Mouse (Mus musculus) kidney, adult 10 weeks (tissue): ENCODE results near the gene Bmp4. TPM values are rescaled to one million over a fixed set of nuclear protein-coding genes. Genes with fewer than 3 reads are reported as not detected.

Experiments
- polyA plus RNA-seq: library from polyadenylated mRNA; stranded (reverse); fragments of 350-450 nt; fragmentation: Illumina TruSeq; extraction: RNeasy Lipid Tissue Mini Kit (QIAGEN cat#74804); gene quantifications from one replicate; pipeline ENCODE4 v1.2.3, GENCODE M21; 2014; ENCODE audit warnings: low read depth, low replicate concordance

Bmp4 gene
- polyA plus RNA-seq = 58.8 TPM

DNA sequence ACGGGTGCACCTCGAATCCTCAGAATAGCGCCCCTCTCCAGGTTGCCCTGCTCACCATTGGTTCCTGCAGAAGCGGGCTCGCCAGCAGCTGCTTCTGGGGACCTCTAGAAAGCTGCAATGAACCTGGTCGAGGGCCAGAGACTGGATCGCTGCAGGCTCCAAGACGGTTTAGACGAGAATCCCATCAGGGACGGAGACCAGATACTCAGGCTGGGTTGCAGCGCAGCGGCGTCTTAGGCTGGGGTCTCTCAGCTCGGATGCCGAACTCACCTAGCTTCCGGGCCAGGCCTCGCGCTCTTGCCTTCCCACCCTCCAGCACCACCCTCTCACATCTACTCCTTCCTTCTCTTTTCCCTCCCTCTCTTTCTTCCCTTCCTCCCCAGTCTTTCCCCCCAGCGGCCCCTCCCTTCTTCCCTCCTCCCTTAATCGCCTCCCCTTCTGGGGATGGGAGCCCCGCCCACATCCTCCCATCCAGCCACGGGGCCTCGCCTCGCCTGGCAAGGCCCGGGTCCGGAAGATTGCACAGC lies at the start of gene Bmp4:
Bmp4 (minus strand) TSS at position 421 of the 527 bp plus-strand sequence.

DNA sequence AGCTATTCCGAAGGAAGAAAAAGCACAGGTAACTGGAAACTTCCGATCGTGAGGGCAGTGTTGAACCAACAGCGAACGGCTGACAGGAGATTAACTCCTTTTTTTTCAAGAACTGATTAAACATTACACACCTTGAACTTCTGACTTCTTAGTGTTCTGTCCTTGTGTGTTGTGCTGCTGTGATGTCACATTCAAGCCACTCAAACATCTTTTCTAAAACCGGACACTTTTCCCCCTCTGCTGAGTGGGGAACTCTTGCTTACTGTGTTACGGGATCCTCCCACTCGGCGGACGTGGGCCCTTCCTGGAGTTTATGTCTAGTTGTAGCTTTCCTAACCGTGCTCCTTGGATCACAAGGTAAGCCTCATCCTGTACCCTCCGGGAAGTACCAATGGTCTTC lies 11.2 kb downstream of the Bmp4 start, which contains the start of gene Gm15217:
Gm15217 (plus strand) TSS at position 130 of the 400 bp plus-strand sequence.

Other genes starting within 250 kb of the Bmp4 start
- gene Gm15217, start 11.3 kb downstream of the Bmp4 start, polyA plus RNA-seq = 3.3 TPM